ENCODE assay signal across 8 mouse cellular contexts in genomic region chr5:53588421-53589171, GRCm38 (mm10).
A peak's percentile ranks its signal among the peaks of the same experiment; 100 is the strongest.
DNase-seq lines count a peak whose midpoint lies in the region; ATAC-seq and TF ChIP-seq lines count a peak whose summit lies in the region.

No protein-coding gene starts in this region.

- no peaks in the 10 kb centered on the region for H3K36me3 ChIP-seq in heart, embryonic 16.5 days (ENCODE audit: control insufficient read depth, insufficient read depth)
- H3K36me3 ChIP-seq in liver, embryonic 12.5 days = no peaks in the 10 kb centered on the region

- peak overlapping the region; percentile 91 for H3K4me2 ChIP-seq in heart, embryonic 16.5 days (ENCODE audit: low read depth, low read length)
- H3K4me2 ChIP-seq in liver, embryonic 12.5 days = peak overlapping the region; percentile 98

- peak overlapping the region; percentile 82 for H3K9ac ChIP-seq in heart, embryonic 16.5 days (ENCODE audit: low read length)
- H3K9ac ChIP-seq in liver, embryonic 12.5 days = peak overlapping the region; percentile 84

- DNase-seq in layer of hippocampus, adult 2 months (ENCODE audit: low spot score in 2 of 2) = no peak
- DNase-seq in layer of hippocampus, postnatal 14 days (ENCODE audit: low spot score in 2 of 2) = no peak
- DNase-seq in MEL-GATA-1-ER (ENCODE audit: extremely low read depth, low read depth) = peak; percentile 92
- peak; percentile 67 for DNase-seq in naive thymus-derived CD4-positive, alpha-beta T cell, adult 2 months (ENCODE audit: low read depth)
- DNase-seq in gastrocnemius, postnatal 25 days = no peak

- H3K27me3 ChIP-seq in heart, embryonic 16.5 days (ENCODE audit: control insufficient read depth, insufficient read depth, low read length) = no peaks in the 10 kb centered on the region
- H3K27me3 ChIP-seq in liver, embryonic 12.5 days (replicated peaks) = no peaks in the 10 kb centered on the region; the same call in 1 of the 2 replicates

- H3K9me3 ChIP-seq in heart, embryonic 16.5 days (replicated peaks; ENCODE audit: control insufficient read depth, low read length) = no peaks in the 10 kb centered on the region
- H3K9me3 ChIP-seq in liver, embryonic 12.5 days (replicated peaks) = no peaks in the 10 kb centered on the region

- WGBS in heart, embryonic 16.5 days = 2% methylated on average over 30 of the region's 34 CpGs
- 2% methylated on average over 30 of the region's 34 CpGs for WGBS in liver, embryonic 12.5 days (ENCODE audit: insufficient replicate concordance)

- H3K4me1 ChIP-seq in heart, embryonic 16.5 days (ENCODE audit: control insufficient read depth, insufficient read depth, low read length) = peaks cover 16% of the 10 kb centered on the region
- H3K4me1 ChIP-seq in liver, embryonic 12.5 days = peaks cover 23% of the 10 kb centered on the region

- peak overlapping the region; percentile 95 for H3K4me3 ChIP-seq in layer of hippocampus, adult 2 months
- peak overlapping the region; percentile 90 for H3K4me3 ChIP-seq in heart, embryonic 16.5 days (ENCODE audit: low read length)
- peak overlapping the region; percentile 85 for H3K4me3 ChIP-seq in liver, embryonic 12.5 days

- H3K27ac ChIP-seq in layer of hippocampus, adult 2 months = peak overlapping the region; percentile 94
- H3K27ac ChIP-seq in heart, embryonic 16.5 days (ENCODE audit: low read length) = peak overlapping the region; percentile 89
- peak overlapping the region; percentile 91 for H3K27ac ChIP-seq in liver, embryonic 12.5 days

- peak; percentile 24 for ATAC-seq in common myeloid progenitor, adult 5-6 weeks (replicated peaks; ENCODE audit: low read depth, poor library complexity, severe bottlenecking)
- peak; percentile 15 for ATAC-seq in heart, embryonic 16.5 days (replicated peaks; ENCODE audit: extremely low read depth, insufficient read depth, low FRiP score)
- ATAC-seq in liver, embryonic 12.5 days = no peak

- no peak for TF ChIP-seq CTCF in layer of hippocampus, adult 2 months (conservative IDR thresholded peaks at IDR 0.05)

Comparison
In these comparisons a context has a peak if more than half of its experiments do, and no peak if none do; other contexts are left out.
1. DNase-seq: peak in MEL-GATA-1-ER (single experiment) and naive thymus-derived CD4-positive, alpha-beta T cell, adult 2 months (single experiment); none in layer of hippocampus, adult 2 months (0 of 2), layer of hippocampus, postnatal 14 days (0 of 2) and gastrocnemius, postnatal 25 days (single experiment).
2. Peak in every context shown above with its lines, with median percentiles within 50 percentile points of each other: H3K27ac ChIP-seq and H3K4me3 ChIP-seq.